Mouse (Mus musculus): ENCODE results near the gene Whamm. TPM values are rescaled to one million over a fixed set of nuclear protein-coding genes. Genes with fewer than 3 reads are reported as not detected.

The Whamm gene
- total RNA-seq, 1 experiment = 10.7 TPM

DNA sequence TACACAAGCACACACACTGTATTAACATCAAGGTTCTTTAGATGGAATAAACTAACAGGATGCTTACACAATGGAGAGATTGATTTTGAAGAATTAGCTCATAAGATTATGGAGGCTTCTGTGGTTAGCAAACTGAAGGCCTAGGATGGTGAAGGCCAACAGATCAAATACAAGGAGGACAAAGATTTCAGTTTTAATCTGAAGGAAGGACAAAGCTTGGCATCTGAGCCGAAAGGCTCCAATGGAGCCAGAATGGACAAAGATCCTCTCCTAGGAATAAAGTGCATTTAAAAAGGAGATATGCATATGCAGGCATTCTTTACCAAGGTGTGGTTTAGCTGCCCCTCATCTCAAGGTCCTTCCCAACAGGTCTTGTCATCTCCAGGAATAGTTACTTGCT, 1.2 kb upstream of the Whamm start:
- no peak for DNase-seq (ENCODE audit: low read depth, low spot score)
- in situ Hi-C loops (cut with MboI; ENCODE audit: low sequenced_read_pairs in 2 of 2, unreplicated experiment in 2 of 2) = no loop called here
- Histone ChIP-seq H3K9ac (ENCODE audit: insufficient read depth, low read depth, low read length, poor library complexity, severe bottlenecking) (no peak overlapping the region), H3K27ac (ENCODE audit: insufficient read depth, low read depth, low read length, poor library complexity, severe bottlenecking) (no peak overlapping the region), H3K4me1 (ENCODE audit: control insufficient read depth in 2 of 2, insufficient read depth in 2 of 2, low read length in 2 of 2, poor library complexity in 1 of 2) (peaks cover 0 to 2% of the 10 kb centered on the region in 2 experiments; a peak in 2 of 4 replicates), H3K4me3 (ENCODE audit: insufficient read depth in 1 of 2, low read depth in 1 of 2, low read length in 2 of 2, poor library complexity in 1 of 2, severe bottlenecking in 1 of 2) (no peak overlapping the region), H3K9me3 (ENCODE audit: control insufficient read depth, insufficient read depth, low read depth, low read length) (no peaks in the 10 kb centered on the region), H3K36me3 (ENCODE audit: control insufficient read depth, insufficient read depth, low read length, poor library complexity, severe bottlenecking) (no peaks in the 10 kb centered on the region; the same call in 1 of the 2 replicates)
- TF ChIP-seq CHD2 (IDR thresholded peaks at IDR 0.05; ENCODE audit: low read depth, low read length) (no peak), ZNF384 (IDR thresholded peaks at IDR 0.05; ENCODE audit: low read depth, low read length) (no peak), MAFK (IDR thresholded peaks at IDR 0.05; ENCODE audit: insufficient read depth, low read depth, low read length) (no peak), HCFC1 (IDR thresholded peaks at IDR 0.05; ENCODE audit: borderline replicate concordance, insufficient read depth, low read length) (no peak), ZC3H11A (IDR thresholded peaks at IDR 0.05; ENCODE audit: borderline replicate concordance, low read depth, low read length) (no peak)

DNA sequence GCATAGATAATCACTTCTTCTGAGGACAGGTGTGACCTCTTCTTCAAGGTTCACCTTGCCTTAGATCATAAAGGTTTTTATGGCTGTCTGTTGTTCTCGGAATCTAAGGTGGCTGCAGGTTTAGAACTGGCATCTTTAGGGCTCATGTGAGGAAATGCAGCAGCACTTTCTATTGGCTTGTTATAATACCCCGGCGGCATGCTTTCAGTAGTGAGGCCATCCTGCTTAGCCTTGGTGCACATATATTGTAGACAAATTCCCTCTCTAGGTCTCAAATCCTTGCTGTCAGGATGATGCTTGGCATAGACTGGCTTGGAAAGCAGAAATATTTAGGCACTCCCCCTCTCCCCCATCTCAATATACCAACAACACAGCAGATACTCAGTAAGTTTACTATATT, 795 bp upstream of the Whamm start:
- DNase-seq (ENCODE audit: low read depth, low spot score) = no peak
- peaks cover 0 to 2% of the 10 kb centered on the region in 2 experiments; a peak in 2 of 4 replicates for H3K4me1 ChIP-seq (ENCODE audit: control insufficient read depth in 2 of 2, insufficient read depth in 2 of 2, low read length in 2 of 2, poor library complexity in 1 of 2)
- no peaks in the 10 kb centered on the region for H3K9me3 ChIP-seq (ENCODE audit: control insufficient read depth, insufficient read depth, low read depth, low read length)
- in situ Hi-C loops (cut with MboI; ENCODE audit: low sequenced_read_pairs in 2 of 2, unreplicated experiment in 2 of 2) = no loop called here
- H3K9ac ChIP-seq (ENCODE audit: insufficient read depth, low read depth, low read length, poor library complexity, severe bottlenecking) = no peak overlapping the region
- no peaks in the 10 kb centered on the region; the same call in 1 of the 2 replicates for H3K36me3 ChIP-seq (ENCODE audit: control insufficient read depth, insufficient read depth, low read length, poor library complexity, severe bottlenecking)
- TF ChIP-seq ZC3H11A (IDR thresholded peaks at IDR 0.05; ENCODE audit: borderline replicate concordance, low read depth, low read length) (no peak), CHD2 (IDR thresholded peaks at IDR 0.05; ENCODE audit: low read depth, low read length) (no peak), MAFK (IDR thresholded peaks at IDR 0.05; ENCODE audit: insufficient read depth, low read depth, low read length) (no peak), HCFC1 (IDR thresholded peaks at IDR 0.05; ENCODE audit: borderline replicate concordance, insufficient read depth, low read length) (no peak), ZNF384 (IDR thresholded peaks at IDR 0.05; ENCODE audit: low read depth, low read length) (no peak)
- no peak overlapping the region for H3K27ac ChIP-seq (ENCODE audit: insufficient read depth, low read depth, low read length, poor library complexity, severe bottlenecking)
- H3K4me3 ChIP-seq (ENCODE audit: insufficient read depth in 1 of 2, low read depth in 1 of 2, low read length in 2 of 2, poor library complexity in 1 of 2, severe bottlenecking in 1 of 2) = no peak overlapping the region

- in situ Hi-C loops (cut with MboI; ENCODE audit: low sequenced_read_pairs in 2 of 2, unreplicated experiment in 2 of 2) = no loop called here
- H3K27ac ChIP-seq (ENCODE audit: insufficient read depth, low read depth, low read length, poor library complexity, severe bottlenecking) = no peak overlapping the region
- H3K9ac ChIP-seq (ENCODE audit: insufficient read depth, low read depth, low read length, poor library complexity, severe bottlenecking) = no peak overlapping the region
Observed at GRCm38 (mm10) chr7:81570752-81571107, 336 bp upstream of the Whamm start.

DNA sequence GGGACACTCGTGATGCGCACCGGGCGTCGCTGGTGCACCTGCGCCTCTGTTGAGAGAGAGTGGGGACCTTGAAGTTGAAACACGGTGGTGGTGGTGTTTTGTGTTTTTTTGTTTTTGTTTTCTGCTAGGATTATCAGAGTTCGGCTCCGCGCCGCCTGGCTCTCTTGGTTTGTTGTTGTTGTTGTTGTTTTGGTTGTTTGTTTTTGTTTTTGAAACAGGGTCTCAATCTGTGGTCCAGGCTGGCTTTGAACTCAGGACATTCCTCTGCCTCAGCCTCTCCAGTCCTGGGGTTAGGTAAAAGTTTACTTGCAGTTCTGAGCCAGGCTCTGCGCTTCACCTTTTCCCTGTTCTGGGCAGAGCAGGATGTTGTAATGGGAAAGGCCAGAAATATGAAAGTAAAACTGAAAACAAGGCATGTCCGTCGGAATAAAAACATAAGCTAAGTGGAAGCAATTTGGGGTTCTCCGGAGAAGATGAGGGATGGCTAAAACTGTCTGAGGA, 925 bp downstream of the Whamm start:
- in situ Hi-C loops (cut with MboI; ENCODE audit: low sequenced_read_pairs in 2 of 2, unreplicated experiment in 2 of 2) = no loop called here
- Histone ChIP-seq H3K4me1 (ENCODE audit: control insufficient read depth in 2 of 2, insufficient read depth in 2 of 2, low read length in 2 of 2, poor library complexity in 1 of 2) (no peaks in the 10 kb centered on the region; a peak in 1 of 4 replicates), H3K4me3 (ENCODE audit: insufficient read depth in 1 of 2, low read depth in 1 of 2, low read length in 2 of 2, poor library complexity in 1 of 2, severe bottlenecking in 1 of 2) (peak overlapping the region; percentile 77 to 95), H3K9ac (ENCODE audit: insufficient read depth, low read depth, low read length, poor library complexity, severe bottlenecking) (peak overlapping the region; percentile 92), H3K36me3 (ENCODE audit: control insufficient read depth, insufficient read depth, low read length, poor library complexity, severe bottlenecking) (peaks cover 3% of the 10 kb centered on the region; the same call in 1 of the 2 replicates), H3K27ac (ENCODE audit: insufficient read depth, low read depth, low read length, poor library complexity, severe bottlenecking) (no peak overlapping the region), H3K9me3 (ENCODE audit: control insufficient read depth, insufficient read depth, low read depth, low read length) (no peaks in the 10 kb centered on the region)
- TF ChIP-seq HCFC1 (IDR thresholded peaks at IDR 0.05; ENCODE audit: borderline replicate concordance, insufficient read depth, low read length) = no peak
- no peak for TF ChIP-seq ZC3H11A (IDR thresholded peaks at IDR 0.05; ENCODE audit: borderline replicate concordance, low read depth, low read length)
- no peak for TF ChIP-seq MAFK (IDR thresholded peaks at IDR 0.05; ENCODE audit: insufficient read depth, low read depth, low read length)
- TF ChIP-seq ZNF384 (IDR thresholded peaks at IDR 0.05; ENCODE audit: low read depth, low read length) = no peak
- DNase-seq (ENCODE audit: low read depth, low spot score) = no peak

More at GRCm38 (mm10) chr7:81570752-81571107, 336 bp upstream of the Whamm start:
- TF ChIP-seq MAFK (IDR thresholded peaks at IDR 0.05; ENCODE audit: insufficient read depth, low read depth, low read length) (no peak), CHD2 (IDR thresholded peaks at IDR 0.05; ENCODE audit: low read depth, low read length) (no peak), ZC3H11A (IDR thresholded peaks at IDR 0.05; ENCODE audit: borderline replicate concordance, low read depth, low read length) (peak; percentile 21; the same call in 1 of the 2 replicates), HCFC1 (IDR thresholded peaks at IDR 0.05; ENCODE audit: borderline replicate concordance, insufficient read depth, low read length) (no peak), ZNF384 (IDR thresholded peaks at IDR 0.05; ENCODE audit: low read depth, low read length) (no peak)
- peak overlapping the region; percentile 12 to 77; a peak in 3 of 4 replicates for H3K4me3 ChIP-seq (ENCODE audit: insufficient read depth in 1 of 2, low read depth in 1 of 2, low read length in 2 of 2, poor library complexity in 1 of 2, severe bottlenecking in 1 of 2)
- DNase-seq (ENCODE audit: low read depth, low spot score) = no peak
- H3K4me1 ChIP-seq (ENCODE audit: control insufficient read depth in 2 of 2, insufficient read depth in 2 of 2, low read length in 2 of 2, poor library complexity in 1 of 2) = peaks cover 0 to 2% of the 10 kb centered on the region in 2 experiments; a peak in 2 of 4 replicates
- H3K36me3 ChIP-seq (ENCODE audit: control insufficient read depth, insufficient read depth, low read length, poor library complexity, severe bottlenecking) = peaks cover 2% of the 10 kb centered on the region; the same call in 1 of the 2 replicates
- no peaks in the 10 kb centered on the region for H3K9me3 ChIP-seq (ENCODE audit: control insufficient read depth, insufficient read depth, low read depth, low read length)

Data from ES-E14 (cell line).